ENCODE assay signal across 23 mouse cellular contexts in the genomic region with DNA sequence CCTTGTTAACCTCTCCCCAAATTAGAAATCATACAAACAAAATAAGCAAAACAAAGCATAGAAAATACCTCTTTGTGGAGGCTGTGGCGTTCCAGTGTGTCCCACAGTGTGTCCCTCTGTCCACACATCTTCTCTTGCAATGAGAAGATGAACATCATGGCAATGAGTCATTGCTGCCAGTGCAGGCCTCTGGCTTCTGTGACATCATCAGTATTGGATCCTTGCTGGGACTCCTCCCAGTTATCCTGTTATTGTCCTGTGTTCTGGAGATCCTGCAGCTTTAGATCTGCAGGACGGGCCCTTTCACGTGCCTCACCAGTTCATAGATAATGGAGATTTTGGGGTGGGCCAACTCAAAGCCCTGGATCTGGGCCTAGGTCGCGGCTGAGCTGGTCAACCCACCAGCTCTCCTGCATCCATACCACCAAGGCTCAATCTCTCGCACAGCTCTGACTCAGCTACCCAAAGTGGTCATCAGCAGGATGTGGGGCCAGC.
"Had no signal": no experiment of that assay in that cellular context is flagged by ENCODE, and none has a peak within 500 bp of the region (broad histone marks: within the 10 kb centered on the region; RNA-seq: fewer than 3 reads in every experiment).

No protein-coding gene starts in this region.

- H3K4me1 ChIP-seq: heart, embryonic 13.5 days; heart, embryonic 15.5 days; hindbrain, embryonic 13.5 days; hindbrain, embryonic 15.5 days; kidney, embryonic 15.5 days; limb, embryonic 13.5 days; limb, embryonic 15.5 days; liver, embryonic 12.5 days had no signal

- H3K4me3 ChIP-seq: heart, embryonic 13.5 days; heart, embryonic 15.5 days; hindbrain, embryonic 13.5 days; hindbrain, embryonic 15.5 days; kidney, embryonic 15.5 days; limb, embryonic 13.5 days; limb, embryonic 15.5 days; liver, embryonic 12.5 days had no signal

- H3K9me3 ChIP-seq: heart, embryonic 13.5 days; heart, embryonic 15.5 days; hindbrain, embryonic 13.5 days; hindbrain, embryonic 15.5 days; kidney, embryonic 15.5 days; limb, embryonic 13.5 days; limb, embryonic 15.5 days; liver, embryonic 12.5 days had no signal

- DNase-seq: gastrocnemius, postnatal 14 days; gastrocnemius, postnatal 36 days; heart, adult 18-20 months; heart, postnatal 14 days; heart, postnatal 36 days; kidney, adult 11 months; kidney, adult 2 months; kidney, adult 9 months; kidney, postnatal 14 days; kidney, postnatal 36 days; layer of hippocampus, adult 9-11 months; layer of hippocampus, postnatal 36 days; left cerebral cortex, postnatal 4 days had no signal

- H3K27me3 ChIP-seq: heart, embryonic 13.5 days; heart, embryonic 15.5 days; hindbrain, embryonic 13.5 days; hindbrain, embryonic 15.5 days; kidney, embryonic 15.5 days; limb, embryonic 13.5 days; limb, embryonic 15.5 days; liver, embryonic 12.5 days had no signal

- ATAC-seq: hindbrain, postnatal 0 days; intestine, embryonic 16.5 days; liver, embryonic 12.5 days had no signal

- H3K36me3 ChIP-seq: heart, embryonic 13.5 days; heart, embryonic 15.5 days; hindbrain, embryonic 13.5 days; hindbrain, embryonic 15.5 days; kidney, embryonic 15.5 days; limb, embryonic 13.5 days; limb, embryonic 15.5 days; liver, embryonic 12.5 days had no signal
